In genomic region chr9:41161413-41161812, GRCm38 (mm10) we compare ENCODE assay signal across 8 mouse cellular contexts. TPM values are rescaled to one million over a fixed set of nuclear protein-coding genes. Genes with fewer than 3 reads are reported as not detected.
DNase-seq lines count a peak whose midpoint lies in the region; ATAC-seq and TF ChIP-seq lines count a peak whose summit lies in the region.
"Had no signal": no experiment of that assay in that cellular context is flagged by ENCODE, and none has a peak within 500 bp of the region (broad histone marks: within the 10 kb centered on the region; RNA-seq: fewer than 3 reads in every experiment).

Gene Ubash3b (minus strand): TSS chr9:41161697.

- H3K27me3 ChIP-seq in forebrain, embryonic 13.5 days: peaks cover 2% of the 10 kb centered on the region; the same call in 1 of the 2 replicates

- H3K36me3 ChIP-seq in forebrain, embryonic 13.5 days (ENCODE audit: poor library complexity, severe bottlenecking): no peaks in the 10 kb centered on the region

- 85% methylated on average over 6 of the region's 6 CpGs for WGBS in forebrain, embryonic 13.5 days

- intact Hi-C loops in left cerebral cortex, adult 2 months (cut with DNase I): no loop called here

- H3K27ac ChIP-seq in left cerebral cortex, adult 2 months: peak within 1 kb of the TSS; percentile 55; the same call in 1 of the 2 replicates
- peak within 1 kb of the TSS; percentile 19; the same call in 1 of the 2 replicates for H3K27ac ChIP-seq in forebrain, embryonic 13.5 days
- H3K27ac ChIP-seq: kidney, postnatal 0 days had no signal

- TF ChIP-seq CTCF in left cerebral cortex, adult 2 months (IDR thresholded peaks at IDR 0.05): no peak

- peaks cover 6% of the 10 kb centered on the region; the same call in 1 of the 2 replicates for H3K9me3 ChIP-seq in forebrain, embryonic 13.5 days (replicated peaks)

- H3K4me1 ChIP-seq in forebrain, embryonic 13.5 days: peaks cover 20% of the 10 kb centered on the region

- no peak for DNase-seq in left cerebral cortex, adult 2 months (ENCODE audit: extremely low spot score in 1 of 2, low spot score in 2 of 2)
- DNase-seq in left cerebral cortex, adult 9 months (ENCODE audit: low spot score in 2 of 2): no peak
- DNase-seq in layer of hippocampus, postnatal 25 days (ENCODE audit: extremely low spot score in 1 of 2, low spot score in 1 of 2): no peak
- peak; percentile 54 to 72 for DNase-seq in monocyte, adult 2 months (ENCODE audit: low read depth in 1 of 2, low spot score in 2 of 2)
- no peak for DNase-seq in urinary bladder, postnatal 10 days (ENCODE audit: low spot score)
- DNase-seq in adrenal gland, postnatal 4 days (ENCODE audit: low spot score in 2 of 2): no peak

- no peak within 1 kb of the TSS for H3K9ac ChIP-seq in forebrain, embryonic 13.5 days

- no peak within 1 kb of the TSS for H3K4me2 ChIP-seq in forebrain, embryonic 13.5 days

- no peak for ATAC-seq in forebrain, embryonic 13.5 days

- H3K4me3 ChIP-seq in left cerebral cortex, adult 2 months: no peak within 1 kb of the TSS
- no peak within 1 kb of the TSS for H3K4me3 ChIP-seq in forebrain, embryonic 13.5 days

RNA-seq across cellular contexts. Expression of gene Ubash3b, which starts in this region (rescaled TPM):
- total RNA-seq in left cerebral cortex, adult 2 months (2021): 10 to 100 TPM; 23.5 to 26.7 TPM
- polyA plus RNA-seq in forebrain, embryonic 13.5 days (2015; fragmentation: Nextera tagmentation; extraction: Ambion mirVana): 9.7 and 9.8 TPM in 2 replicates
- total RNA-seq in layer of hippocampus, postnatal 25 days (2021): 10 to 100 TPM; 25.3 to 27.6 TPM
- total RNA-seq in adrenal gland, postnatal 4 days (2021): 1 to 10 TPM; 6.5 to 6.7 TPM

Comparison
In these comparisons a context has a peak if more than half of its experiments do, and no peak if none do; other contexts are left out.
1. DNase-seq: peak in monocyte, adult 2 months (2 of 2); none in left cerebral cortex, adult 2 months (0 of 2), left cerebral cortex, adult 9 months (0 of 2), layer of hippocampus, postnatal 25 days (0 of 2), urinary bladder, postnatal 10 days (single experiment) and adrenal gland, postnatal 4 days (0 of 2).